Mouse (Mus musculus) layer of hippocampus, postnatal 14 days (tissue): ENCODE measurements around the gene Atxn2. TPM values are rescaled to one million over a fixed set of nuclear protein-coding genes. Genes with fewer than 3 reads are reported as not detected.
"Not testable (repeated sequence)": the region's sequence is repeated elsewhere in the genome, so short reads cannot be mapped to it uniquely, and the experiment has no call there.

Source experiments
- DNase-seq, 2 experiments: peaks; one replicate each; pipeline ENCODE4 v3.0.0; 2021 to 2022; ENCODE audit warnings: low spot score in 2 of 2, mixed read lengths in 1 of 2
- long read RNA-seq, 2 experiments: library from polyadenylated mRNA; stranded (forward); transcript quantifications; one replicate each; pipeline ENCODE4 v2.0.0; 2021
- total RNA-seq, 2 experiments: library from RNA; stranded (reverse); gene quantifications; 2 replicates each; pipeline ENCODE4 v1.2.3; 2021

Gene Atxn2
- total RNA-seq, result 100 to 1,000 TPM; 220 to 237 TPM
- long read RNA-seq, experiment 1, full-length matches to known transcripts, result 2 of 47 reads
- long read RNA-seq, experiment 1, partial matches to known transcripts, result 8 of 47 reads
- long read RNA-seq, experiment 1, other reads (novel, unspliced or antisense), result 37 of 47 reads
- long read RNA-seq, experiment 2, full-length matches to known transcripts, result 2 of 45 reads
- long read RNA-seq, experiment 2, partial matches to known transcripts, result 14 of 45 reads
- long read RNA-seq, experiment 2, other reads (novel, unspliced or antisense), result 29 of 45 reads

DNA sequence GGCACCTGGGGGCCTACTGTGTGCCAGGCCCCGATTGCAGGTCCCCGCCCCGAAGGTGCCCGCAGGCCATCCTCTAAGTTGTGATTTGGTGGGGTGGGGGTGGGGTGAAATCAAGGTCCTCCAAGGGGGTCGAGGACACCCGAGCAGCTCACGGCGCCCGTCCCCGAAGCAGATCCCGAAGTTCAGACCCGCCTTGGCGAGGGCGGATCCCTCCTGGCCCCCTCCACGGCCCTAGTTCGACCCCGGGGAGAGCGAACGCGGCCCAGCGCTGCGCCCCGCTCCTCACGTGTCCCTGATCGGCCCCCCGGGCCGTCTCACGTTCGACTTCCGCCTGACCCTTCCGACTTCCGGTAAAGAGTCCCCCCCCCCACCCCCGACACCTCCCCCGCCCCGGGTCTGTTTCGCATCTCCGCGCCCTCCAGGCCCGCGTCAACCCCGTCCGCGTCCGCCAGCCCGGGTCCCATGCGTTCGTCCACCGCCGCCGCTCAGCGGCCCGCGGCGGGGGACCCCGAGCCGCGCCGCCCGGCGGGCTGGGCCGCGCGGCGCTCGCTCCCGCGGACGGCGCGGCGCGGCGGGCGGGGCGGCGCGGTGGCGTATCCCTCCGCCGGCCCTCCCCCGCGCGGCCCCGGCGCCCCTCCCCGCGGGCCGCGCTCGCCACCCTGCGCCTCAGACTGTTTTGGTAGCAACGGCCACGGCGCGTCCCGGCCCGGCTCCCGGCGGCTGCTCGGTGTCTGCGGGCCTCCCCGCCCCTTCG, at the start of gene Atxn2:
TSS of gene Atxn2 (plus strand) at position 164 of the 754 bp plus-strand sequence.
- DNase-seq, result peak; percentile 83 to 89

DNA sequence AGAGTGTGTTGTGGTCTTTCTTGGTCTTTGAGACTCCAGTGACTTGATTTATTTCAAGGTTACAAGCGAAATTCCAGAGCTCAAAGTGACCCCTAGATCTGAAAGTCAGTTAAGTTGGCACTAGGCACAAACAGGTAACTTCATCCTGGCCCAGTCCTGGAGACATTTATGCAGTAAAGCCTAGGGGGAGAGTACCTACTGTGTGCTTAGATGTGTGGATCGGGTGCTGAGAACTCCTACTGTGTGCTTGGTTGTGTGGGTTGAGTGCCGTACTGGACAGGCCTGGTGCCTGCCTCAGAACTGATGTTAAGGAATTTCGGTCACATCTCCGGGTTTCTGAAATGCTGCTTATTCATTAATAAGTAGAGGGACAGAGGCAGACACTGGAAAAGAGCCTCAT, 49.6 kb upstream of the Atxn2 start:
- DNase-seq, result no peak

DNA sequence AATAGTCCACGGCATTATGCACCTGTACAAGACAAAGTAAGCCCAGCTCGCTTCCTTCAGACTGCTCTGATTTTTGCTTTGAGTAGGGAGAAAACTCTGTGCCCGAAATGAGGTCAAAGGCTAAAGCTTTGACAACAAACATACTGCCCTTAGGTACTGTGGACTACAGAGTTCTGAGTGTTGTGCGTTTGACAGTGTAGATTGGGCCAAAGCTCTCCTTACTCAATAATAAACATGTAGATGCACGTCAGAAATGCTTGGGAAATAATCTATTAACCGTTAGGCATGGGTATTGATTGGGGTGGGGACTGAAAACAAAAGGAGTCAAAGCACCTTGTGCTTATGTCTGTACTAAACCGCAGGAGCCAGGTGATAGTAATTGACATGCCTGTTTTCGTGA, 47.7 kb upstream of the Atxn2 start:
- no peak for DNase-seq

DNA sequence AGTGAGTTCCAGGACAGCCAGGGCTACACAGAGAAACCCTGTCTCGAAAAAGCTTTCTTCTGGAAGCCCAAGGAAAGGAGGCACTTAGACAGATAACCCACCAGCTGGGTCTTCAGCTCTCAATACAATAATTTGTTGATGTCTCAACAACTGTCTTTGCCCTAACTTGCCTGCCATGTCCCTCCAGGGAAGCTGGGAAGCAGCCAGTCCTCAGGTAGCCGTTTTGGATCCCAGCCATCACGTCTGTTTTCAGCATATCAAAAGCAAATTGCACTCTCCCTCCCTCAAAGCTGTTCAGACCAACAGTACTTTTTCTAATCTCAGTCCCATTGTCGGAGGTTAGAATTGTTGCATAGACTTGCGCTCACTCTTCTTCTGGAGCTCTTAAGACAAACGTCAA, 47.1 kb upstream of the Atxn2 start:
- DNase-seq, result no peak

DNA sequence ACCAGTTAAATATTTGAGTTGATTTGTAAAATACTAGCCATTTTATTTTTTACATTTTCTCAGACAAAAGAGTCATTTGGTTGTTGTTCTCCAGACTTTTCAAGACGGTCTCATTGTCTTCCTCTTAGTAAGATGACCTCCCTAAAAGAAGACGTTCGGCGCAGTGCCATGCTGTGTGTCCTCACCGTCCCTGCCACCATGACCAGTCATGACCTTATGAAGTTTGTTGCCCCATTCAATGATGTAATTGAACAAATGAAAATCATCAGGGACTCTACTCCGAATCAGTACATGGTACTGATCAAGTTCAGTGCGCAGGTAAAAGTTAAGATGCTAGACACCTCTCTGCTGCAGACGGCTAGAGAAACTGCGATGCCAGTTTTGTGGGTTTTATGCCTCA, 46.2 kb upstream of the Atxn2 start:
- no peak for DNase-seq

DNA sequence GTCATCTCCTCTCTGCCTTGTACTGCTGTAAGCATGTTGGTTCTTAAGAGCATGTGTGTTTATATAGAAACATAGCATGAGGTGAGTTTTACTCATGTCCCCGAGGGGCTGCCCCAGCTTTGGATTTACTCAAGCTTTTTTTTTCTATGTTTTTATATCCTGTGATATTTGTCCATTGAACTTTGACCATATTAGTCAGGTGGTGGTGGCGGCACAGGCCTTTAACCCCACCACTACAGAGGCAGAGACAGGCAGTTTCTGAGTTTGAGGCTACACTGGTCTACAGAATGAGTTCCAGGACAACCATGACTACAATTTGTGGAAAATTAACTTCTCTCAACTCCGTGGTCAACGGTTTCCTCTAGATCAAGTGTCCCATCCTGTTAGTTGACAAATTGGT, 44.1 kb upstream of the Atxn2 start:
- DNase-seq, result no peak

DNA sequence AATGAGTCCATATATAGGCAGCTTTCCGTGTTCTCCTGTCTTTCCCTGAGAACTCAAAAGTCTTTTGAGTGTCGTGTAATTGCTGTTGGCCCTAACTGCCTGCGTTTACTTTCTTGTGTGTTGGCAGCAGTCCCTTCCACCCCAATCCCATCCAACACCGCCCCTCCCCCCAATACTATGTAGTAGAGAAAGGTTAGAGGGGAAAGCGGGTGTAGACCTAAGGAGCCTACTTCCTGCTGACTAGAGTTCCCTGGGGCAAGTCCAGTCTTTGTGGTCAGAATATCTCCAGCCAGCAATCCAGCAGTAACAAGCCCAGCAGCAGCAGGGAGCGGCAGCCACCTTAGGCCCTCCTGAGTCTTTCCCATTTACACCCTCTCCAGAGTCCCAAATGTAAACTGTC, 42.7 kb upstream of the Atxn2 start:
- no peak for DNase-seq

DNA sequence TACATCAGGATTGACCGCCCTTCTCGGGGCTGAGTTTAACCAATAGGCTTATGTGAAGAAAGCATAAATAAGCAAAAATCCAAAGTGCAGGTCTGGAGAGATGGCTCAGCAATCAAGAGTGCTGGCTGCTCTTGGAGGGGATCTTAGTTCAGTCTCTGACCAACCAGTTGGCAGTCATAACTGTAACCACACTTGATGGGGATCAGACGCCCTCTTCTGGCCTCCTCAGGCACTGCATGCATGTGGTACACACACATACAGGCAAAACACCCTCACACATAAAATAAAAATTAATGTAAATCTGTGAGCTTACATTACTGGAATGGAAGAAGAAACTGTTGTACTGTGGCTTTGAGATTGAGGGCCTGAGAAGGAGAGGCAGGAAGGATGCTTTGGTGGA, 40.7 kb upstream of the Atxn2 start:
- no peak for DNase-seq

DNA sequence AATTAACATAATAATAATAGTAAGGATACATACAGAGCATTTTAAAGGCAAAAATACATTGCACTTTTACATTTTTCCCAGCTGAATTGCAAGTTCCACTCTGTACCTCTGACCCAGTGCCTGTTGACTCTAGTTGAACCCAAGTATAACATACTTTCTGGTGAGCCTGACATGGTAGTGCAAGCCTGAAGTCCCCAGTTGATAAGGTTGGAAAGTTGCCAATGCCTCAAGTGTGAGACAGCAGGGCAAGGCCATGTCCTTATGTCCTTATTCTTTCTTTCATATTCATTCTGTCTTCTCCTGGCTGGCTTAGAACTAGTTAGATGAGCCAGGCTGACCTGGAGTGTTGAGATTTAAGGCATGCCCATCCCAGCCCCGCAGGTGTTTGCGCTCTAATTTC, 28.9 kb upstream of the Atxn2 start:
- no peak for DNase-seq

DNA sequence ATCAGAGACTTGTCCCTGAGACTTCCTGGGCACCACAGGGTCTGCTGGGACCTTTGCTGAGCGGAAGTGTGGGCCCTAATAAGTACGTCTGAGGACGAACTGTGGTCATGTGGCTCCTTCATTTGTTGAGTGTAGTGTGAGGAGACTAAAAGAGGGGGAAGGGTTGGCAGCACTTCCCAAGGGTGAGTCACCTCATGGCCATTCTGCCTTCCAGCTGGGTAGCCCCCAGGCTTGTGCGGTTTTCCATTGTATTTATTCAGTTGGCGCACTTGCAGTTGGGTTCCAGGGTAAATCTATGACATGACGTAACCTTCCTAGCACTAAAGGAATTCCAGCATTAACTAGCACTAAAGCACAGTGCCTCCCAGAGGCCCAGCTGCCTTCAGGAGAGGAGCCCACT, 25.6 kb upstream of the Atxn2 start:
- no peak for DNase-seq

DNA sequence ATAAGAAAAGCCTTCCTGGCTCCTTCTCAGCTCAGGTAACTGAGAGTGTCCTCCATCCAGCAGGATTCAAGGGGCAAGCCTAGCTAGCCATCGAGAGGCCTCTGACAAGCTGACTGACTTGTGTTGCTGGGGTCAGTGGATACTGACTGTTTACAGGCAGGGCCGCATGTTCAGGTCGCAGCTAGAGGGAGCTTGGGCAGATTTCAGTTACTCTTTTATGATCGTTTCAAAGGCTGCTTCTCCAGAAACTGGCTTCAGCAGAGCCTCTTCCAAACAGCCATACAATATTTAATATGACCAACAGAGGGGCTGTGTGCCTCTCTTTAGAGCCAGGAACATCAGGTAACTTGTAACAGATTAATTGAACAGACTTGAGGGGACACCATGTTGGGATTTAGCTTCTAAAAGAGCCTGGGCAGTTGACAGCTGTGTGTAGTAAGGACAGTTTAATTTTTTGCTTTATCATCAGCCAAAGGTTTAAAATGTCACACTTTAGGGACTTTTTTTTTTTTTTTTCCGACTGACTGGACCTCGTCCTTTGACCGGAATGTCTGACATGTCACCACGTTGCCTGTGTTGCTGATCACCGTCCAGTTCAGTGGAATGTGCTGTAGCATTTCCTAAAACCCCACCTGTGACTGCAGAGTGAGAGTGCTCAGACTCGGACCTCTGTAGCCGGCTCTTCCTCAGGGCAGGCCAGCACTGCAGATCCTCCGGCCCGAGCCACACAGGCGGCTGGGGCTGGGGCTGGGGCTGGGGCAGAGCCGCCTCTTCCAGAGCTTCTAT, 24.8 kb upstream of the Atxn2 start:
- no peak for DNase-seq

DNA sequence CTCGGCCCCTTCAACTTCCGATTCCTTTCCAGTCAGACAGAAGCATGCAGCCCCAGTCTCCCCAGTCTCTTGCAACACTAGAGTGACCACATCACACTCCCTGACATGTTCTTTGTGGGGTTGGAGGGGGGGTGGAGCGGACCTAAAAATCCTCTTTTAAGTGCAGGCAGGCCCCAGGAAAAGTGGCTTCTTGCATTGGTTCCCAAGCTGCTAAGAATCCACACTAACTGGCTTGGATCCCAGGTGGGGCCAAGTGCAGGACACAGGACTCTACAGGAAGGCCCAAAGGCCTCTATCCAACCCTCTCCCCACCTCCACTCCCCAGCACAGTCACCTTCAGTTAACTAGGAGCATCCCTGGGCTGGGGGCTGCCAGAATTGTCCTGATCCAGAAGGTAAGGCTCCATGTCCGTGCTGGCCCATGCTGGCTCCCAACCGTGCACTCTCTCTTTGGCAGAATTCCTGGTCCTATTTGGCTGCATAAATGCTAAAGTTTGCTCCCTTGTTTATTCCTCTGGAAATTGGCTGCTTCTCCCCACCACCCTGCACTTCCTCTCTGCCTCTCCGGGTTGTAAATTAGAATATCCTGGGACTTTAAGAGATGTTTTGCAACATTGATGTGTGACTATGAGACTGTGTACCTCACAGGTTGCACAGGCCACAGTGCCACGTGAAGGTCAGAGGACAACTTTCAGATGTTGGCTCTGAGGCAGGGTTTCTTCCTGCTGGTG, 20.5 kb upstream of the Atxn2 start:
- DNase-seq, result peak in 1 of 2 experiments; percentile 62

DNA sequence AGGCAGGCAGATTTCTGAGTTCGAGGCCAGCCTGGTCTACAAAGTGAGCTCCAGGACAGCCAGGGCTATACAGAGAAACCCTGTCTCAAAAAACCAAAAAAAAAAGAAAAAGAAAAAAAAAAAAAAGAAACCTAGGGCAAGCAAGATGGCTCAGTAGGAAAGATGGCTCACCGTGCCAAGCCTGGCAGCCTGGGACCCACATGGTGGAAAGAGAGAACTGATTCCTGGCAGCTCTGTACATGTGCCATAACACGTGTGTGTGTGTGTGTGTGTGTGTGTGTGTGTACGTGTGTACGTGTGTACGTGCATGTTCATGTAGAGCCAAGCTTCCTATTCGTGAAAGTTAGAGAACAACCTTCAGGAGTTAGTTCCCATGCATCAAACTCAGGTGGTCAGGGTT, 19.7 kb upstream of the Atxn2 start:
- DNase-seq, result not testable (repeated sequence)

DNA sequence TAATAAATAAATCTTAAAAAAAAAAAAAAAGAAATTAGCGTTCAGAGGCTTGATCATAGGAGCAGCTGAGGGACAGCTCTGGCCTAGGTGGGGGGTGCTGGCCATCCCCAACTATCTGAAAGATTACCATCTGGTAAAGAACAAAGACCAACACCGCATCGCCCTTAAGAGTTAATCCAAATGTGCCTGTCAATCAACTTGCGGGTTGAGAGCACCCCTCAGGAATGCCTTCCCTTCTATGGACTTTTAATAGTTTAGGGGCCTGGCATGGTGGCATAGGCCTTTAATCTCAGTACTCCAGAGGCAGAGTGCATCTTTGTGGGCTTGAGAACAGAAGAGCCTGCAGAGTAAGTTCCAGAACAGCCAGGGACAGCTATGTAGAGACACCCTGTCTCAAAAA, 18.2 kb upstream of the Atxn2 start:
- no peak for DNase-seq

DNA sequence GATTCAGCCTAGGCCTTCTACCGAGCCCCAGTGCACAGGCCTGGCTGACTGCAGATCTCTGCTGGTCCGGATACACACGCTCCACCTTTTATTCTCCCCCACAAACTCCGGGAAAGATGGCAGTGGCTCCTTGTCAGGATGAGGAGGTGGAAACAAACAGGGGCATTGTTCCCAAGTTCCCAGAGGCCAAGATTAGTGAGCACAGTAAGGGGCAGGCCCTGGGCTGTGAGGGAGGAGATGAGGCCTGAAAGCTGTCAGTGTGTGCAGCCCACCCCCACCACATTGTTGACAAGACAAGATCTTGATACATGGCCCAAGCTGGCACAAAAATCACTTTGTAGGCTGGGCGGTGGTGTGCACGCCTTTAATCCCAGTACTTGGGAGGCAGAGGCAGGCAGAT, 14.4 kb upstream of the Atxn2 start:
- DNase-seq, result no peak

DNA sequence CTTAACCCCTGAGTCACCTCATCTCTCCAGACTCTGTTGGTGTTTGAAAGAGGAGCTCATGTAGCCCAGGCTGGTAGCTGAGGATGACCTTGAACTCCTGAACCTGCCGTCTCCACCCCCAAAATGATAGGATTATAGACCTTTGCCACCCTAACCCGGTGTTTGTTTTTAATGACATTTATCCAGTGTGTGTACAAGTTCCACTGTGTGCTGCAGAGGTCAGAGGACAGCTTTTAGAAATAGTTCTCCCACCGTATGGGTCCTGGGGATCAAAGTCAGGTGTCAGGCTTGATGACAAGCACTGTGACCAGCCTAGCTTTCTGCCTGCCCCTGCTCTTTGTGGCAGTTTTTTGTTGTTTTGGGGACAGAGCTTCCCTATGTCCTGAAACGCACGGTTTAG, 11.2 kb upstream of the Atxn2 start:
- DNase-seq, result no peak

DNA sequence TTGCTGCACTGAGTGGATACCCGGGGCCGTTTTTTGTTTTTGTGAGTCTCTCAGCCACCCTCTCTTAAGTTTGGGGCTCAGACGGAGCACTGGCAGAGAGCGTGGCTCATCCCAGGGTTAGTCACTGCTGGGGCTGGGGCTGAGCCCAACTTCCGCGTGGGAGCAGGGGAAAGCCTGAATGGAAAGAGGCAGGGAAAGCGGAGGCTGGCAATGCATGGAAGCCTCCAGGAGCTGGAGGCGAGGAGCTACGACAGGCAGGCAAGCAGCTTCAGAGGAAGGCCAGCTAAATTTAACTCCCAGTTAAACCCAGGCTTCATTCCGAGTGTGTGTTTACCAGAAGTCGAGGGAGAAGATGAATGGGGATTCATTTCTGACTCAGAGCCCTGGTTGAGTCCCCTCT, 10.6 kb upstream of the Atxn2 start:
- peak; percentile 26 to 40 for DNase-seq

DNA sequence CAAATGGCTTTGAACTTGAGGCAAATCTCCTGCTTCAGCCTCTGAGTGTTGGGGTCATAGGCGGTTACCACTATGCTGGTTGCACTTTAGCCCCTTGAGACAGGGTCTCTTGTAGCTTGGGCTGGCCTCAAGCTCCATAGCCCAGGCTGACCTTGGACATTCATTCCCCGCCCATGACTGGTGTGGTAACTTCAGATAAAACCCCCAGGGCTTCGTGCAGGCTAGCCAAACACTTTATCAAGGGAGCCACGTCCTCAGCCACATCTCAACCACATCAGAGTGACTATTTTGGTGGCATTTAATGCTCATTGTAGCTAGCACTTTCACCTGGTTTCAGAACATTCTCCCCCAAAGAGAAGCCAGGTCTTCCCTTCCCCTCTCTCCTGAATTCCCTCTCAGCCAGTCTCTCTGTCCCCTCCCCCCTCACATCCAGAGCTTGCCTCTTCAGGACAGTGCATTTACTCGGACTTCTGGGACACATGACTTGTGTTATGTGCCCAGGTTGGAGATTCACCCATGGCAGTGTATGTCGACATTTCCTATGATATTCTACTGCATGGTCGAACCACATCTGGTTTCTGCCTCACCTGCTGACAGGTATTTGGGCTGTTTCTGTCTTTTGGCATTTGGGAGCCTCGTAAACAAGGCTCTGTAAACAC, 9.9 kb upstream of the Atxn2 start:
- no peak for DNase-seq

DNA sequence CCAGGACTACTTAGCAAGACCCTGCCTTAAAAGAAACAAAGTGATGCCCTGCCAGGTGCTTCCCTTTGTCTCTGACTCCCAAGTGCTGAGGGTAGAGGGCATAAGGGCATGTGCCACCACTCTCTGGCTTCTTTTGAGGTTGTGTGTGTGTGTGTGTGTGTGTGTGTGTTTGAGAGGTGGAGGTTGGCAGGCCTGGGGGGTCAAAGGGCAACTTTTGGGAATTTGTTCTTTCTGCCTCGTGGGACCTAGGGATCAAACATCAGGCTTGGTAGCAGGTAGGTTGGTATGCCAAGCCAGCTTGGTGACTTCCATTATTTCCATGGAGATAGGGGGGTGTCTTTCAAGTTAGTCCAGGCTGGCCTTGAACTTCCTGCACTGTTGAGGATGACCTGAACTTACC, 7.8 kb upstream of the Atxn2 start:
- no peak for DNase-seq

DNA sequence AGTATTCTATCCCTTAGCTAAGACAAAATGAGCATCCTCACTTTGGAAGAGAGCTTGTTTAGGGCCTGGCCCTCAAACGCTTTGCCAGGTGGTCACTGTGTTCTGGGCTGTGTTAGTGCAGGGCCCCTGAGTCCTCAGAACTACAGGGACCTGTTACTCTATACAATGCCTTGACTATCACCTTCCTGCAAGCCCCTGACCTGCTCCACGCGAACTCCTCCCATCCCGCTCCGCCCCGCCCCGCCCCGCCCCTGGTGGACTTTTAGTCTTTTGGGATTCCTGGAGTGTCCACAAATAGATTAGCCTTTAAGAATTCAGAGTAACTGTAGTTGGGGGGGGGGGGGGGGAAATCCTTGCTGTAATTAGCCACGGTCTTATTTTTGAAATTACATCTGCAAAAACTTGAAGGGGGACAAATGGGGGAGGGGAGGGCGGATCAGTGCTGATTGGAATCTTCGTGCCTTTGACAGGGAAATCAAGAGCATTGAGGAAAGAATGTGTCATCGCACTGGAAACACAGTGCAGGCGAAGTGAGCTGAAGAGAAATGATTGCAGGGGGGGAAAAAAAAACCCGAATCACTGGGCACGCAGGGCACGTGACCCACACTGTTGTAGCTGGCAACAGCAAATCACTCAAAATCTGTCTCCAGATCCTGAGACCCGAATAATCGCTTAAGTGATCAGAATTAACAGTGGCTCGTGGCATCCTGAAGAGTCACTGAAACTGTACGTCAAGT, 6.5 kb upstream of the Atxn2 start:
- no peak for DNase-seq
